ENCODE assay signal across 9 mouse cellular contexts in the genomic region with DNA sequence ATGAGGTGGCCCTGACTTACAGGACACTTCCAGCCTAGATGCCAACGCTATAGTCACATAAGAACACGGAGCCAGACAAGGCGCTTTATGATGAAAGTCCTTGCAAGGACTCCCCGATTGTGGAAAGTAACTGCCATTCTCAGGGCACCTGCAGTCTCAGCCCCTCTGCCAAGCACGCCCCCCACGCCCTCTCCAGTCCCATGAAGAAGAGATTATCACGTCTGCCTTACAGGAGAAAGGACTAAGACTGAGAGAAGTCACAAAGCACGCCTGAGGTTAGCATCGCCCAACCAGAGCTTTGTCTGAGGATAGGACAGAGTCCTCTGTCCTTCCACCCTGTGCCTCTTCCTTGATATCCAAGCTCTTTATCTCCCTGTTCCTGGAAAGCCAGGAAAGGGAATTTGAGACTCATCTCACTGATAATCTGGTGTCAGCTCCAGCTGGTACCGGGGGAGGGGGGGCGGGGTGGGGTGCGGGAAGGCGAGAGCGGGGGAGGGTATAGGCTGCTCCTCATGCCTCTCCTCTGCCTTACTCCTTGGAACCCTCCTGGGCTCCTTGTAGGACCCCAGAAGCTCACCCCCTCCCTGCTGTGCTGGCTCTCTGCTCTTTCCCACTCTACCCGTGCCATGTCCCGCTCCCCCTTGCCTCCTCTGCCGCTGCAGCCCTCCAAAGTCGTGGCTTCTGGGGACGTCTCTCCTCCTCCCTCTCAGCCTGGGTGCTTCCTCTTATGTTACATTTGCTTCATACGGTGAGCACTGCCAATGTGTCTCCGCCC.
DNase-seq lines count a peak whose midpoint lies in the region; ATAC-seq lines count a peak whose summit lies in the region.
"Had no signal": no experiment of that assay in that cellular context is flagged by ENCODE, and none has a peak within 500 bp of the region (broad histone marks: within the 10 kb centered on the region; RNA-seq: fewer than 3 reads in every experiment).

No protein-coding gene starts in this region.

- peaks cover 27% of the 10 kb centered on the region for H3K4me1 ChIP-seq in kidney, embryonic 15.5 days
- H3K4me1 ChIP-seq in embryonic facial prominence, embryonic 13.5 days = peaks cover 19% of the 10 kb centered on the region
- H3K4me1 ChIP-seq in limb, embryonic 10.5 days = peaks cover 47% of the 10 kb centered on the region
- peaks cover 14% of the 10 kb centered on the region; the same call in 1 of the 2 replicates for H3K4me1 ChIP-seq in neural tube, embryonic 14.5 days (ENCODE audit: control insufficient read depth, insufficient read depth, low read length)

- ATAC-seq in kidney, embryonic 15.5 days (replicated peaks; ENCODE audit: low FRiP score) = 0 out of 2 replicates have a peak, but pooled peaks have one; percentile 46
- no peak for ATAC-seq in embryonic facial prominence, embryonic 13.5 days (ENCODE audit: insufficient number of reproducible peaks, insufficient read depth, low FRiP score, low TSS enrichment, low read depth)
- peak; percentile 54 for ATAC-seq in neural tube, embryonic 14.5 days (ENCODE audit: low read depth)
- no peak for ATAC-seq in frontal cortex, adult (ENCODE audit: low TSS enrichment)

- no peak overlapping the region for H3K27ac ChIP-seq in kidney, embryonic 15.5 days
- no peak overlapping the region for H3K27ac ChIP-seq in embryonic facial prominence, embryonic 13.5 days
- H3K27ac ChIP-seq in limb, embryonic 10.5 days = peak overlapping the region; percentile 74
- peak overlapping the region; percentile 78 for H3K27ac ChIP-seq in neural tube, embryonic 14.5 days (ENCODE audit: low read depth, low read length)
- H3K27ac ChIP-seq: macrophage had no signal

- H3K36me3 ChIP-seq in kidney, embryonic 15.5 days = no peaks in the 10 kb centered on the region
- H3K36me3 ChIP-seq in embryonic facial prominence, embryonic 13.5 days = no peaks in the 10 kb centered on the region
- H3K36me3 ChIP-seq in limb, embryonic 10.5 days = no peaks in the 10 kb centered on the region
- no peaks in the 10 kb centered on the region for H3K36me3 ChIP-seq in neural tube, embryonic 14.5 days (ENCODE audit: control insufficient read depth, insufficient read depth, low read length)

- H3K4me2 ChIP-seq in kidney, embryonic 15.5 days = peak overlapping the region; percentile 58
- H3K4me2 ChIP-seq in embryonic facial prominence, embryonic 13.5 days = peak overlapping the region; percentile 53
- H3K4me2 ChIP-seq in neural tube, embryonic 14.5 days (ENCODE audit: low read depth, low read length) = peak overlapping the region; percentile 43

- peak overlapping the region; percentile 25 for H3K4me3 ChIP-seq in kidney, embryonic 15.5 days (replicated peaks)
- H3K4me3 ChIP-seq in embryonic facial prominence, embryonic 13.5 days = peak overlapping the region; percentile 18; the same call in 1 of the 2 replicates
- peak overlapping the region; percentile 34 for H3K4me3 ChIP-seq in limb, embryonic 10.5 days
- H3K4me3 ChIP-seq in neural tube, embryonic 14.5 days (ENCODE audit: low read depth, low read length) = no peak overlapping the region

- DNase-seq in kidney, postnatal 36 days = no peak
- DNase-seq in limb, embryonic 10.5 days (ENCODE audit: low spot score) = peak; percentile 46
- DNase-seq in frontal cortex, postnatal 36 days (ENCODE audit: low spot score in 2 of 2) = no peak
- DNase-seq in right cerebral cortex, adult 18-20 months = no peak

- no peak overlapping the region for H3K9ac ChIP-seq in kidney, embryonic 15.5 days
- H3K9ac ChIP-seq in embryonic facial prominence, embryonic 13.5 days = 0 out of 2 replicates have a peak overlapping the region, but pooled peaks have one; percentile 51
- H3K9ac ChIP-seq in neural tube, embryonic 14.5 days (replicated peaks; ENCODE audit: low read depth, low read length) = peak overlapping the region; percentile 34; the same call in 1 of the 2 replicates

- no peaks in the 10 kb centered on the region for H3K9me3 ChIP-seq in kidney, embryonic 15.5 days (replicated peaks)
- H3K9me3 ChIP-seq in embryonic facial prominence, embryonic 13.5 days = no peaks in the 10 kb centered on the region
- no peaks in the 10 kb centered on the region for H3K9me3 ChIP-seq in limb, embryonic 10.5 days (replicated peaks)
- no peaks in the 10 kb centered on the region for H3K9me3 ChIP-seq in neural tube, embryonic 14.5 days (ENCODE audit: control insufficient read depth, low read length)

- 4% methylated on average over 21 of the region's 21 CpGs for WGBS in kidney, embryonic 15.5 days
- 2% methylated on average over 21 of the region's 21 CpGs for WGBS in embryonic facial prominence, embryonic 13.5 days
- WGBS in limb, embryonic 10.5 days = 3% methylated on average over 21 of the region's 21 CpGs
- WGBS in neural tube, embryonic 14.5 days = 4% methylated on average over 21 of the region's 21 CpGs

- H3K27me3 ChIP-seq in kidney, embryonic 15.5 days = peaks cover 36% of the 10 kb centered on the region
- peaks cover 38% of the 10 kb centered on the region for H3K27me3 ChIP-seq in embryonic facial prominence, embryonic 13.5 days
- H3K27me3 ChIP-seq in limb, embryonic 10.5 days (ENCODE audit: low read depth, poor library complexity, severe bottlenecking) = peaks cover 18% of the 10 kb centered on the region; the same call in 1 of the 2 replicates
- H3K27me3 ChIP-seq in neural tube, embryonic 14.5 days (ENCODE audit: control insufficient read depth, insufficient read depth, low read length) = no peaks in the 10 kb centered on the region

Comparison
In these comparisons a context has a peak if more than half of its experiments do, and no peak if none do; other contexts are left out.
1. ATAC-seq: peak in kidney, embryonic 15.5 days (single experiment) and neural tube, embryonic 14.5 days (single experiment); none in embryonic facial prominence, embryonic 13.5 days (single experiment) and frontal cortex, adult (single experiment).
2. H3K27ac ChIP-seq: peak in limb, embryonic 10.5 days (single experiment) and neural tube, embryonic 14.5 days (single experiment); none in kidney, embryonic 15.5 days (single experiment) and embryonic facial prominence, embryonic 13.5 days (single experiment).
3. Peak in every context shown above with its lines, with median percentiles within 50 percentile points of each other: H3K4me2 ChIP-seq.